Mouse (Mus musculus) stomach, embryonic 14.5 days (tissue): ENCODE results near the gene Mvk. TPM values are rescaled to one million over a fixed set of nuclear protein-coding genes. Genes with fewer than 3 reads are reported as not detected.

Experiments used
- ATAC-seq: fragments of 200-750 bp; cut with Nextera tagmentation; 2 replicates; pipeline ENCODE4 v1.8.0; 2017; ENCODE audit warnings: low read depth, moderate TSS enrichment; ENCODE audit not compliant: insufficient number of reproducible peaks, insufficient read depth, low FRiP score
- H3K27ac ChIP-seq: fragments of 300-500 bp; sonication (generic); 2 replicates; pipeline ENCODE4 v1.5.1; 2014; ENCODE audit warnings: mild to moderate bottlenecking, low read length, moderate library complexity, mixed read lengths
- H3K27me3 ChIP-seq: fragments of 300-500 bp; sonication (generic); 2 replicates; pipeline ENCODE4 v1.6.1; 2014; ENCODE audit warnings: low read length, control low read depth, mixed read lengths; ENCODE audit not compliant: control insufficient read depth, insufficient read depth
- H3K36me3 ChIP-seq: fragments of 300-500 bp; sonication (generic); 2 replicates; pipeline ENCODE4 v1.6.1; 2014; ENCODE audit warnings: mild to moderate bottlenecking, control low read depth, low read length, moderate library complexity, mixed read lengths; ENCODE audit not compliant: control insufficient read depth, insufficient read depth
- H3K4me1 ChIP-seq: fragments of 300-500 bp; sonication (generic); 2 replicates; pipeline ENCODE4 v1.6.1; 2014; ENCODE audit warnings: low read length, control low read depth, mixed read lengths; ENCODE audit not compliant: control insufficient read depth, insufficient read depth
- H3K4me2 ChIP-seq: fragments of 300-500 bp; sonication (generic); replicated peaks from 2 replicates; pipeline ENCODE4 v1.6.1; 2014; ENCODE audit warnings: low read depth, low read length, control low read depth
- H3K4me3 ChIP-seq: fragments of 300-500 bp; sonication (generic); 2 replicates; pipeline ENCODE4 v1.5.1; 2014; ENCODE audit warnings: low read depth, low read length, control low read depth
- H3K9ac ChIP-seq: fragments of 300-500 bp; sonication (generic); replicated peaks from 2 replicates; pipeline ENCODE4 v1.6.1; 2014; ENCODE audit warnings: low read depth, mild to moderate bottlenecking, control low read depth, low read length, moderate library complexity, mixed read lengths
- H3K9me3 ChIP-seq: fragments of 300-500 bp; sonication (generic); 2 replicates; pipeline ENCODE4 v1.6.1; 2016; ENCODE audit warnings: low read depth, low read length, control low read depth; ENCODE audit not compliant: control insufficient read depth
- WGBS: fragments of 180-500 bp; shearing (Covaris S2); extraction: QIAGEN DNeasy Blood & Tissue Kit; methylation state at CpG from one replicate; pipeline ENCODE4 v1.1.7; 2014; 5-methylcytosine and 5-hydroxymethylcytosine counted together
- polyA plus RNA-seq: library from polyadenylated mRNA; unstranded; fragments of >200 nt; fragmentation: Nextera tagmentation; extraction: Ambion mirVana; gene quantifications from 2 replicates; pipeline ENCODE4 v1.2.1, GENCODE M21; 2014

Mvk gene
- polyA plus RNA-seq, 1 experiment from 2014 or later, result 62.7 TPM

DNA sequence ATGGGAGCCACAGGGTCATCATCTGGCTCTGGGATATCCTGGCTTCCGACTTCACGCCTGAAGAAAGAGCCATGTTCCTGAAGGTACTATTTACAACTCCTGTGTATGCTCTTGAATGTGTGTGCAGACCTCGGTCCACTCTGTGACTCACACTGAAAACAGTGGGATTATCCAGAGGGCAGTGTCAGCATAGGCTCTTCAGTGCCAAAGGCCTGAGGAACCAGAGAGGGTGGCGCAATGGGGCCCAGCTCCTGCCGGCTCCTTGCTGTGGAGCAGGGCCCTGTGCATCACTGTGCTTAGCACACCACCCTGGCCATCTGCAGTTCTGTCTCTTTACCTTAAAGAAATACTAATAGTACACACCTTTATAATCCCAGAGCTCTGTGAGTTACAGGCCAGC, 28.5 kb upstream of the Mvk start:
- Histone ChIP-seq H3K4me3 (no peak overlapping the region), H3K27ac (no peak overlapping the region), H3K36me3 (peaks cover 82% of the 10 kb centered on the region), H3K9me3 (no peaks in the 10 kb centered on the region), H3K4me2 (no peak overlapping the region), H3K4me1 (no peaks in the 10 kb centered on the region), H3K27me3 (no peaks in the 10 kb centered on the region), H3K9ac (no peak overlapping the region)
- 93% methylated on average over 5 of the region's 5 CpGs for WGBS
- no peak for ATAC-seq

DNA sequence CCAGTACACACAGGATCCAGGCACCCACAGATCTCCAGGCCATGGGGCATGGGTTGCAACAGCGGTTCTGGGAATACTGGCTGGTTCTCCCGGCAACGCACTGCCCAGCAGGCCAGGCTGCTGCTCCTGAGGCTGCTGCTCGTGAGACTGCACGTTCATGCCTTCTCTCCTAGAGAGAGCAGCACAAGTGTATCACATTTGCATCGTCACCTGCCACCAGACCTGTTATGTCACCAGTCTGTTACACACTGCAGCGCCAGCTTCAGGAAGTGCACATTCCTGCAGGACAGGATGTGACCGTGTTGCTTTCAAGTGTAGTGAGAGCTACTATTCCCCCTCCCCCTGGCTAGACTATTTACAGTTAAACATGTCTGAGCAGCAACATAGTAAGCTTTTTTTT, 27.2 kb upstream of the Mvk start:
- Histone ChIP-seq H3K4me3 (no peak overlapping the region), H3K27ac (no peak overlapping the region), H3K9ac (no peak overlapping the region), H3K4me1 (no peaks in the 10 kb centered on the region), H3K9me3 (no peaks in the 10 kb centered on the region), H3K27me3 (no peaks in the 10 kb centered on the region), H3K4me2 (no peak overlapping the region), H3K36me3 (peaks cover 71% of the 10 kb centered on the region)
- 90% methylated on average over 8 of the region's 8 CpGs for WGBS
- no peak for ATAC-seq

DNA sequence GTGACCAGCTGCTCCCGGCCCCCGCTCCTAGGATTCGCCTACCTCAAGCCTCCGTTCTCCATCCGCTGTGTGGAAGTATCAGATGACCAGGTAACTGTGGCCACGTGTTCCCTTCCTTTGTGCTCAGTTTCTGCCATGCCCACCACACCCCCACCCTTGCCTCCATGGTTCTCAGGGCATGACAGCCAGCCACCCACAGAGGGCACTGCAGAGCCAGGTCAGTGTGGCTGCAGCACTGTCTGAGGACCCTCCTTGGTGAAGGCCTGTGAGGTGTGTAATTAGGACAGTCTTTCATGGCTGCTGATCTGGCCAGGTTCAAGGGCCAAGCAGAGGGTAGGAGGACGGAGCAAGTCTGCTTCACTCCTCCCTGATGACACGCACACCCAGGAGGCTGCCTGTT, 25.5 kb upstream of the Mvk start:
- no peak for ATAC-seq
- Histone ChIP-seq H3K4me1 (0 out of 2 replicates have a peak, but pooled peaks cover 4% of the 10 kb centered on the region), H3K27me3 (no peaks in the 10 kb centered on the region), H3K36me3 (peaks cover 60% of the 10 kb centered on the region), H3K9me3 (no peaks in the 10 kb centered on the region), H3K27ac (no peak overlapping the region), H3K4me3 (no peak overlapping the region), H3K9ac (no peak overlapping the region), H3K4me2 (no peak overlapping the region)
- 79% methylated on average over 8 of the region's 8 CpGs for WGBS

DNA sequence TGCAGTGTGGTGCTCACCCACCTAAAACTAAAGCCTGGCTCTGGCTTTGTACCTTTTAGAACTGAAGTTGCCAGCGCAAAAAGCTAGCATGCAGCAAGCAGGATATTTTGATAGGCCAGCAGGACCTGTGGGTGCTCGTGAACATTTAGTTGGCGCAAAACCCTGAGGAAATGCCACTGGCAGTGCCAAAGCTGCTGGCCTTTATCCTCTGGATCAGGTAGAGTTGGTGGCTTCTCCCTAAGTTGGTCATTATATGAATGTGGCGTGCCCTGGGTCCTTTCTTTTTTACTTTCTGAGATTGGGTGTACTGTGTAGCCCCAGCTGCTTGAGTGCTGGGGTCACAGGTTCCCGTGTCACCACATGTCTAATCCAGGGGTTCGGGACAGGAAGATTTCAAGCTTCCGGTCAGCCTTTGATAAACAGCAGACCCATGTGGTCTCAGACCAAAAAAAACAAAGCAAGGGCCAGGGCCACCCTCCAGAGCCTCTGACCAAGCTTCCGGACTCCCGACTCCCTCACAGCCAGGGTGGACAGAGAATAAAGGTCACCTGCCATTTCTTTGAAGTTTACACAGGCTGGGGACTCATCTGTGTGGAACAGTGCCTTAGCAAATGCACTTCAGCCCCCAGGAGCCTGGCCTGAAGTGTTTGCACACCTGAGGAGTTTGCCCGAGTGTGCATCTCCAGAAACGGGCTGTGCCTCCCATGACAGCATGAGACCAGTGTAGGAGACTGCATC, 22.3 kb upstream of the Mvk start:
- H3K36me3 ChIP-seq, result peaks cover 39% of the 10 kb centered on the region
- ATAC-seq, result no peak; the same call in 1 of the 2 replicates
- no peak overlapping the region for H3K4me2 ChIP-seq
- WGBS, result 62% methylated on average over 11 of the region's 11 CpGs
- no peaks in the 10 kb centered on the region for H3K27me3 ChIP-seq
- 0 out of 2 replicates have a peak, but pooled peaks cover 4% of the 10 kb centered on the region for H3K4me1 ChIP-seq
- H3K4me3 ChIP-seq, result no peak overlapping the region
- H3K27ac ChIP-seq, result no peak overlapping the region
- H3K9ac ChIP-seq, result no peak overlapping the region
- H3K9me3 ChIP-seq, result no peaks in the 10 kb centered on the region

DNA sequence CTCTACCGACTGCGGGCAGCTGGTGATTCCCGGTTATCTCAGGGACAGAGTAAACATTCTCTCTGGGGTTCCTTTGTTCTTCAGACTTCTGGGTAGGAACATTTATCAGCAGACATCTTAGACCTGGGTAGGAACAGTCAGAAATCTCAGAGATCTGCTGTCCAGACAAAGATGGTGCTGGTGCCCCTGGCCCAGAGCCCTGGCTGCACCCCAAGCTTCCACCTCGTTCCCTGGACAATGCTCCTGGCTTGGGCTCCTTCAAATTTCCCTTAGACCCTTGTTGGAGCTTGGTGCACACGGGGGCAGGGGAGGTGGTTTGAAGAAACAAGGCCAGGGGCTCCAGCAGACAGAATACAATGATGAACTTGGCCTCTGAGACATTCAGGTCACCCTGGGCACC, 21.5 kb upstream of the Mvk start:
- Histone ChIP-seq H3K27ac (no peak overlapping the region), H3K36me3 (peaks cover 30% of the 10 kb centered on the region), H3K9me3 (no peaks in the 10 kb centered on the region), H3K9ac (no peak overlapping the region), H3K4me3 (no peak overlapping the region), H3K4me2 (no peak overlapping the region), H3K4me1 (0 out of 2 replicates have a peak, but pooled peaks cover 4% of the 10 kb centered on the region), H3K27me3 (no peaks in the 10 kb centered on the region)
- 16% methylated on average over 5 of the region's 5 CpGs for WGBS
- ATAC-seq, result no peak

DNA sequence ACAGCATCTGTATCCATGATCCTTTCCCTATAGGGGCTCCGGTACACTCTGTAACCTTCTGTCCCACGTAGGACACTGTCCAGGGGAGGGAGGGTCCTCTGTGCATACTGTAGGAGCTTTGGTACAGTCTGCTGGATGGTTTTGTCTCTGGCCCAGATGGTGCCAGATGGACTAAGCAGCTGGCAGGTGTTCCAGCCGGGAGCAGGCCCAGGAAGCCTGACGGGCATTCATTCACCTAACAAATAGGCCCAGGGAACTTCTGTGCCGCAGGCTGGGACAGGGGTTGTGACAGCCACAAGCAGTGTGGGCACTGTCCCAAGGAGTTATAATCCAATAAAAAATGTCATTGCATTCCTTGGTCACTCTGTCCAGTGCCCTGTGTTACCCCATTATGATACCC, 20.1 kb upstream of the Mvk start:
- H3K27ac ChIP-seq, result no peak overlapping the region
- no peaks in the 10 kb centered on the region for H3K9me3 ChIP-seq
- WGBS, result 81% methylated on average over 5 of the region's 5 CpGs
- ATAC-seq, result no peak
- H3K27me3 ChIP-seq, result no peaks in the 10 kb centered on the region
- no peak overlapping the region for H3K4me3 ChIP-seq
- 0 out of 2 replicates have a peak, but pooled peaks cover 4% of the 10 kb centered on the region for H3K4me1 ChIP-seq
- peaks cover 18% of the 10 kb centered on the region for H3K36me3 ChIP-seq
- no peak overlapping the region for H3K9ac ChIP-seq
- H3K4me2 ChIP-seq, result no peak overlapping the region

DNA sequence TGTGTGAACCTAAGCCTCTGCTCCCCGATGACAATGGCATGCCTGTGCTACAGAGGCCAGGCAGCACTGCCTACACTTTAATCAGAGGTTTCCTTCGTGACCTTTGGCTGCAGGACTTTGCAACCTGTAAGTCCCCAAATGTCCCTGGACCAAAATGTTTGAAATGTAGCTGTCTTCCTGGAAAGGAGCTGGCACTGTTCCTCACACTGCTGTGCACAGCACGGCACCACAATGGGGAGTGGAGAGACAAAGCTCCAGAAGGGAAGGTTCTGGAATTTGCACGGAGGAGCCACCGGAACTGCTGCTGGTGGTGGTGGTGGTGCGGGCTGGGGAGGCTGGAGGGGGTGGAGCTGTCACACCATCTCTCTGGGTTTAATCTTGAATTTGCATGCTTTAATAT, 17.3 kb upstream of the Mvk start:
- ATAC-seq, result no peak
- Histone ChIP-seq H3K27ac (no peak overlapping the region), H3K4me1 (0 out of 2 replicates have a peak, but pooled peaks cover 4% of the 10 kb centered on the region), H3K4me3 (no peak overlapping the region), H3K9ac (no peak overlapping the region), H3K36me3 (no peaks in the 10 kb centered on the region), H3K27me3 (no peaks in the 10 kb centered on the region), H3K4me2 (no peak overlapping the region), H3K9me3 (no peaks in the 10 kb centered on the region)
- WGBS, result 81% methylated on average over 6 of the region's 6 CpGs

DNA sequence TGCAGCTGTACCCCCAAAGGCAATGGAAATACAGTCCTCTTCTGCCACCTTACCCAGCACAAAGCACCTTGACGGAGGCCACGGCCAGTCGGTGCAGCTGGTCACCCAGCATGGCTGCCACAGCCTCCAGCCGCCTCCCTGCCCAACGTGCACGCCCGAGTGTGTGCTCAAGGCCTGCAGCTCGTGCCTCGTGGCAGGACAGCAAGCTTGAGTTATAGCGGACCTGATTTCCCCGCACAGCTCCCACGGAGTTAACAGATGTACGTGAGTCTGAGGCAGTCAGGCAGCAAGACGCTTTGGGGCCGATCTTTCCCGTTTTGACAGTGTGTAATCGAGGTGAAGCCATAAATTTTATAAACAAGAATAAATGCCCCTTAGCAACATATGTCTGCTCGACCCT, 15.4 kb upstream of the Mvk start:
- ATAC-seq, result no peak
- H3K4me2 ChIP-seq, result no peak overlapping the region
- H3K4me3 ChIP-seq, result no peak overlapping the region
- WGBS, result 52% methylated on average over 18 of the region's 18 CpGs
- no peak overlapping the region for H3K9ac ChIP-seq
- no peak overlapping the region for H3K27ac ChIP-seq
- no peaks in the 10 kb centered on the region for H3K9me3 ChIP-seq
- H3K36me3 ChIP-seq, result no peaks in the 10 kb centered on the region
- no peaks in the 10 kb centered on the region for H3K27me3 ChIP-seq
- H3K4me1 ChIP-seq, result no peaks in the 10 kb centered on the region

DNA sequence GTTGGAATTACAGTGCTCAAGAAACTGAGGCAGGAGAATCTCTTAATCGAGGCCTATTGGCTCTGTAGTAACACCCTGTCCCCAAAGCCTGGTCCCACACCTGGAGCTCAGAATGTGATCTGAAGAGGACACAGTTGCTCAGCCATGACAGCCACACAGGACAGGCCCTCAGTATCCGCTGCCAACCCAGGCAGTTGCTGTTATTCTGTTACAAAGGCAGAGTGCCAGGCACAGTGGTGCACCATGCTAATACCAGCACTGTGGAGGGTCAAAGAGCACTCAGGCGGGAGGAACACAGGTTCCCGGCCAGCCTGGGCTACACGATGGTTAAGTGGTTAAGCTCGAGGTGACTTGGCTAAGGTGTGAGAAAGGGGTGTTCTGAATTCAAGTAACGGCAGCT, 14.3 kb upstream of the Mvk start:
- ATAC-seq, result no peak
- WGBS, result 87% methylated on average over 7 of the region's 7 CpGs

More for the DNA sequence above, 14.3 kb upstream of the Mvk start:
- Histone ChIP-seq H3K27me3 (no peaks in the 10 kb centered on the region), H3K4me1 (no peaks in the 10 kb centered on the region), H3K27ac (no peak overlapping the region), H3K9me3 (no peaks in the 10 kb centered on the region), H3K36me3 (no peaks in the 10 kb centered on the region), H3K4me3 (no peak overlapping the region), H3K9ac (no peak overlapping the region), H3K4me2 (no peak overlapping the region)
